9 mouse cellular contexts compared by ENCODE assay signal in the genomic region with DNA sequence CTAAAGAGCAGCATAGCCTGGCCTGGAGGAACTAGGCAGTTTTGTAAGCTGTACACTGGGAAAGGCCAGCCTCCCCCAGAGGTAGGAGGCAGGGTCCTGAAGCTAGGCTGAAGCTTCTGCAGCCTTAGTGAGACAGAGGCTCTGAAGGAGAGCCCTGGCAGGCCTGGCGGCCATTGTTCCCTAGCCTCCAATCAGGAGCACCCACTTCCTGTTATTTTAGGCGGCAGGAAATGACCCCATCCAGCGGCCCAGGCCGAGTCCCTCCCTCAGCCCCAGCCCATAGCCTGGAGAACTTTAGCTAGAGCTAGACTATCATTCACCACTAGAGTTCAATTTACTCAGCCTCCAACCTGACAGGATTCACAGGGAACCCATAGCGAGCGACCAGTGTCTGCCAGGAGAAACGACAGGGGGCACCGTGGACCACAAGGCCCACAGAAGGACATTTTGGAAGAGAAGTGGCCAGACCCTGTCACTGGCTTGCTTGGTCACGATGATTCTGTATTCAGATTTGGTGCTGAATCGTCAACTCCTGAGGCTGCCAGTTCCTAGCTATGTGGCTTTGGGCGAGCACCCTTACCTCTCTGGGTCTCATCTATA. TPM values are rescaled to one million over a fixed set of nuclear protein-coding genes. Genes with fewer than 3 reads are reported as not detected.
DNase-seq lines count a peak whose midpoint lies in the region; ATAC-seq lines count a peak whose summit lies in the region.
"Had no signal": no experiment of that assay in that cellular context is flagged by ENCODE, and none has a peak within 500 bp of the region (broad histone marks: within the 10 kb centered on the region; RNA-seq: fewer than 3 reads in every experiment).

No protein-coding gene starts in this region.

- no peak for DNase-seq in hindbrain, embryonic 10.5 days (ENCODE audit: low spot score)
- DNase-seq in hindbrain, embryonic 11.5 days (ENCODE audit: low spot score): no peak
- peak; percentile 85 for DNase-seq in heart, adult 8-10 months (ENCODE audit: low spot score)
- DNase-seq in lung, postnatal 10 days: peak; percentile 83
- no peak for DNase-seq in testis, postnatal 10 days (ENCODE audit: low spot score)
- DNase-seq in cerebellum, postnatal 36 days: no peak
- DNase-seq in left cerebral cortex, adult 11 months (ENCODE audit: low spot score): no peak

- H3K9me3 ChIP-seq in hindbrain, embryonic 10.5 days: no peaks in the 10 kb centered on the region
- no peaks in the 10 kb centered on the region for H3K9me3 ChIP-seq in hindbrain, embryonic 11.5 days (ENCODE audit: control insufficient read depth, low read length)
- H3K9me3 ChIP-seq in kidney, embryonic 14.5 days (ENCODE audit: control insufficient read depth, low read length): no peaks in the 10 kb centered on the region

- 65% methylated on average over 11 of the region's 11 CpGs for WGBS in hindbrain, embryonic 10.5 days
- WGBS in hindbrain, embryonic 11.5 days: 68% methylated on average over 11 of the region's 11 CpGs
- WGBS in kidney, embryonic 14.5 days: 55% methylated on average over 11 of the region's 11 CpGs

- no peaks in the 10 kb centered on the region for H3K27me3 ChIP-seq in hindbrain, embryonic 10.5 days (ENCODE audit: insufficient read depth, poor library complexity, severe bottlenecking)
- no peaks in the 10 kb centered on the region for H3K27me3 ChIP-seq in hindbrain, embryonic 11.5 days (ENCODE audit: control insufficient read depth, insufficient read depth, low read length)
- H3K27me3 ChIP-seq in kidney, embryonic 14.5 days (ENCODE audit: control insufficient read depth, insufficient read depth, low read length): no peaks in the 10 kb centered on the region

- peaks cover 85% of the 10 kb centered on the region for H3K4me1 ChIP-seq in hindbrain, embryonic 10.5 days (replicated peaks)
- peaks cover 14% of the 10 kb centered on the region; the same call in 1 of the 2 replicates for H3K4me1 ChIP-seq in hindbrain, embryonic 11.5 days (replicated peaks; ENCODE audit: control insufficient read depth, insufficient read depth, low read length)
- H3K4me1 ChIP-seq in kidney, embryonic 14.5 days (ENCODE audit: control insufficient read depth, insufficient read depth, low read length): peaks cover 37% of the 10 kb centered on the region

- H3K4me3 ChIP-seq in hindbrain, embryonic 10.5 days: peak overlapping the region; percentile 29
- no peak overlapping the region for H3K4me3 ChIP-seq in hindbrain, embryonic 11.5 days (ENCODE audit: low read depth, low read length)
- 0 out of 2 replicates have a peak overlapping the region, but pooled peaks have one; percentile 6 for H3K4me3 ChIP-seq in kidney, embryonic 14.5 days (ENCODE audit: low read length)

- H3K36me3 ChIP-seq in hindbrain, embryonic 10.5 days: peaks cover 57% of the 10 kb centered on the region
- H3K36me3 ChIP-seq in hindbrain, embryonic 11.5 days (ENCODE audit: control insufficient read depth, insufficient read depth, low read length): no peaks in the 10 kb centered on the region
- H3K36me3 ChIP-seq in kidney, embryonic 14.5 days (ENCODE audit: control insufficient read depth, insufficient read depth, low read length): peaks cover 10% of the 10 kb centered on the region

- H3K27ac ChIP-seq in hindbrain, embryonic 10.5 days: peak overlapping the region; percentile 74
- no peak overlapping the region for H3K27ac ChIP-seq in hindbrain, embryonic 11.5 days (ENCODE audit: low read depth, low read length)
- peak overlapping the region; percentile 52; the same call in 1 of the 2 replicates for H3K27ac ChIP-seq in kidney, embryonic 14.5 days (ENCODE audit: low read depth, low read length)

- no peak overlapping the region for H3K9ac ChIP-seq in hindbrain, embryonic 11.5 days (ENCODE audit: low read depth, low read length)
- peak overlapping the region; percentile 42 for H3K9ac ChIP-seq in kidney, embryonic 14.5 days (ENCODE audit: low read depth, low read length)

- no peak overlapping the region for H3K4me2 ChIP-seq in hindbrain, embryonic 11.5 days (replicated peaks; ENCODE audit: low read depth, low read length)
- H3K4me2 ChIP-seq in kidney, embryonic 14.5 days (replicated peaks; ENCODE audit: low read depth, low read length): peak overlapping the region; percentile 2; the same call in 1 of the 2 replicates

- no peak for ATAC-seq in hindbrain, embryonic 11.5 days (ENCODE audit: low FRiP score)
- ATAC-seq in kidney, embryonic 14.5 days (ENCODE audit: low FRiP score, low TSS enrichment): no peak

RNA-seq across cellular contexts. Expression of gene Map7d1, which starts 4.4 kb away (rescaled TPM):
- polyA plus RNA-seq in hindbrain, embryonic 10.5 days (2016; fragmentation: Nextera tagmentation; extraction: Ambion mirVana): 64.8 and 99.0 TPM in 2 replicates
- polyA plus RNA-seq in hindbrain, embryonic 11.5 days (2014; fragmentation: Nextera tagmentation; extraction: Ambion mirVana): 54.6 and 65.5 TPM in 2 replicates
- total RNA-seq in heart, adult 8-10 months (2022): 100 to 1,000 TPM; 266 to 279 (median 267) TPM
- polyA plus RNA-seq in kidney, embryonic 14.5 days (2014; fragmentation: Nextera tagmentation; extraction: Ambion mirVana): 35.6 and 43.3 TPM in 2 replicates

RNA-seq across cellular contexts. Expression of gene Trappc3, which starts 10.4 kb away (rescaled TPM):
- 95.4 and 101 TPM in 2 replicates for polyA plus RNA-seq in hindbrain, embryonic 10.5 days (2016; fragmentation: Nextera tagmentation; extraction: Ambion mirVana)
- polyA plus RNA-seq in hindbrain, embryonic 11.5 days (2014; fragmentation: Nextera tagmentation; extraction: Ambion mirVana): 17.8 and 39.1 TPM in 2 replicates
- total RNA-seq in heart, adult 8-10 months (2022): 10 to 100 TPM; 45.4 to 56.5 (median 51.6) TPM
- polyA plus RNA-seq in kidney, embryonic 14.5 days (2014; fragmentation: Nextera tagmentation; extraction: Ambion mirVana): 19.7 and 68.6 TPM in 2 replicates

RNA-seq across cellular contexts. Expression of gene Col8a2, which starts 34.8 kb away (rescaled TPM):
- 6.1 and 18.5 TPM in 2 replicates for polyA plus RNA-seq in hindbrain, embryonic 10.5 days (2016; fragmentation: Nextera tagmentation; extraction: Ambion mirVana)
- 15.6 and 17.4 TPM in 2 replicates for polyA plus RNA-seq in hindbrain, embryonic 11.5 days (2014; fragmentation: Nextera tagmentation; extraction: Ambion mirVana)
- total RNA-seq in heart, adult 8-10 months (2022): under 1 TPM; 0.35 to 0.91 (median 0.46) TPM
- polyA plus RNA-seq in kidney, embryonic 14.5 days (2014; fragmentation: Nextera tagmentation; extraction: Ambion mirVana): 5.5 and 6.8 TPM in 2 replicates
- total RNA-seq: MEL had no signal

RNA-seq across cellular contexts. Expression of gene Thrap3, which starts 49.2 kb away (rescaled TPM):
- 230 and 252 TPM in 2 replicates for polyA plus RNA-seq in hindbrain, embryonic 10.5 days (2016; fragmentation: Nextera tagmentation; extraction: Ambion mirVana)
- polyA plus RNA-seq in hindbrain, embryonic 11.5 days (2014; fragmentation: Nextera tagmentation; extraction: Ambion mirVana): 191 and 228 TPM in 2 replicates
- total RNA-seq in heart, adult 8-10 months (2022): 100 to 1,000 TPM; 112 to 128 (median 121) TPM
- polyA plus RNA-seq in kidney, embryonic 14.5 days (2014; fragmentation: Nextera tagmentation; extraction: Ambion mirVana): 141 and 281 TPM in 2 replicates

Comparison
In these comparisons a context has a peak if more than half of its experiments do, and no peak if none do; other contexts are left out.
1. DNase-seq: peak in heart, adult 8-10 months (single experiment) and lung, postnatal 10 days (single experiment); none in hindbrain, embryonic 10.5 days (single experiment), hindbrain, embryonic 11.5 days (single experiment), testis, postnatal 10 days (single experiment), cerebellum, postnatal 36 days (0 of 2) and left cerebral cortex, adult 11 months (single experiment).